Mouse (Mus musculus) spleen, embryonic (tissue): ENCODE results near the gene Sos2.
"Not testable (repeated sequence)": the region's sequence is repeated elsewhere in the genome, so short reads cannot be mapped to it uniquely, and the experiment has no call there.

Source experiments
- CTCF ChIA-PET: fragments of 350-600 bp; sonication (Branson Sonifier 250); formaldehyde crosslinking; loops from one replicate; lab custom pipeline; 2022; lab: Charles Lee

Gene Sos2

GRCm38 (mm10) chr12:69676157-69676556 lies 5.5 kb downstream of the Sos2 start:
- CTCF ChIA-PET: no interaction called here

- CTCF ChIA-PET: no interaction called here
These were observed 6.8 kb downstream of the Sos2 start for GRCm38 (mm10) chr12:69674576-69675537.

DNA sequence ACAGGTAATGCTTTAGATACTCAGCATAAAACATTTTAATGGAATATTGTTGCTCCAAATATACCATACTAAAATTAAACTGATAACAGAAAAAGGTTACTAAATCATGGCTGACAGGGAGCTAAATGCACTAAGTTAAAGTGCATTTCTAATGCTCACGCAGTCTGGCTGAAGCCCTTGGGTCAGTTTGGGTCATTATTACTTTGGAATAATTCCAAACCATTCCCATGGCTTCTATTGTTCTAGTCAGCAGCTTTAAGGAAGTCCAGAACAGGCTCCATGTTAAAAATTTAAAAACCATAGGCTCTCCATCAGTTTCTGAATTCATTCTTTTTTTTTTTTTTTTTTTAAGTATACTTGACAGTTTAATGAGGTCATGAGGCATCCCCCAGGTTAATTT lies 7.5 kb downstream of the Sos2 start:
- CTCF ChIA-PET: no interaction called here

- CTCF ChIA-PET: no interaction called here
These were observed 14.9 kb downstream of the Sos2 start for GRCm38 (mm10) chr12:69666721-69667120.

GRCm38 (mm10) chr12:69661658-69662057 lies 20.0 kb downstream of the Sos2 start:
- CTCF ChIA-PET: no interaction called here

DNA sequence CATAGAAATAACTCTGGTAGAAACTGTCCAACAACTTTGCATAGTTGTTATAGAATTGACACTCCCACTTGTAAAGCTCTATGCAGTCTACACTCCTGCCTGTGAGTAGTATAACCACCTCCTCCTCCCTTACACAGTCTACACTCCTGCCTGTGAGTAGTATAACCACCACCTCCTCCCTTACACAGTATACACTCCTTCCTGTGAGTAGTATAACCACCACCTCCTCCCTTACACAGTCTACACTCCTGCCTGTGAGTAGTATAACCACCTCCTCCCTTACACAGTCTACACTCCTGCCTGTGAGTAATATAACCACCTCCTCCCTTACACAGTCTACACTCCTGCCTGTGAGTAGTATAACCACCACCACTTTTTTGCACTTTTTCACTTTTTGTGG lies 27.7 kb downstream of the Sos2 start:
- CTCF ChIA-PET: not testable (repeated sequence)

DNA sequence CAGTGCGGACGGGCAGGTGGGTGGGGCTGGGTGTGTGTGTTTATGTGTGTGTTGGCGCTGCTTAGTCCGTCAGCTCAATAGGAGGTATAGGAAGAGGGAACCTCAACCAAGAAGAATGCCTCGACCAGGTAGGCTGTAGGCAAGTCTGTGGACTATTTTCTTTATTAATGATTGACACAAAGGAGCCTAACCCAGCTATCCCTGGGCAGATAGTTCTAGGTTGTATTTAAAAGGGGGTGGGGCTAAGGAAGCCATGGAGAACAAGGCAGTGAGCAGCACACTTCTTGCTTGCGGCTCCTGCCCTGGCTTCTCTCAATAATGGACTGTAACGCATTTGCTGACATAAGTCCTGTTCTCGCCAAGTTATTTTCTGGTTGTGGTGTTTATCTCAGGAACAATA lies 32.1 kb downstream of the Sos2 start:
- CTCF ChIA-PET: no interaction called here

DNA sequence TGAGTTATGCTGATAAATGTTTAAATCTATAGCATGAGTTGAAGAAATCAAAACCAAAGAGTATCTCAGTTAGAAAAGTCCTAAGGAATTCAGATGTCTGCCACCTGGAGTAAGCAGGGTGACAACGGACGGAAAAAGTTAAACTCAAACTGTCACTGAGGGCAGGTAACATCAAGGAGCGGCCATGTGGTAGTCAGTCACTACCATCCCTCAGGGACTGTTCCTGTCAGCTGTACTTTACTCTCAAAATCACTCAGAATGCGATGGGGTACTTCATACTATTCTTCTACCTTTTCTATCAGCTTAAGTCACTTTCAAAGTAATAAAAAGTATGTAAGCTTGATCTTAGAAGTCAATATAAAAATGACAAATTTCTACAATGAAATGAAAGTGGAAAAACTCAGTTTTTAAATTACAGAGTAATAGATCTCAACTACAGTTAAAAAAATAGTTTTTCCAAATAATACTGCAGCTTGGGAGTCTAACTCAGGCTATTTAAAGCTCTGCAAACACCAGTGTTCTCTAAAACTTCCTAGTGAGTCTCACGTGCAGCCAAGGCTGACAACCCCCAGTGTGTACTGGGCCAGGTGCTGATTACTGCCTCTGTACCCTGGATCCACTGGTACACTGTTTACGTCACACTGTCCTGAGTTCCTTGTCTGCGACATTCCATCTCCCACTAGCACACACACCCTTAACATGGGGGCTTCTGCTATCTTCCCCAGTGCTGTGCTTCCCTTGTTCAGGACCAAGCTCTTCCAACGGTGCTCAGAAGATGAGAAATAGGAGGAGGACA lies 35.6 kb downstream of the Sos2 start:
- CTCF ChIA-PET: no interaction called here

GRCm38 (mm10) chr12:69644877-69645276 lies 36.8 kb downstream of the Sos2 start:
- CTCF ChIA-PET: no interaction called here

GRCm38 (mm10) chr12:69642877-69643276 lies 38.8 kb downstream of the Sos2 start:
- CTCF ChIA-PET: no interaction called here

- CTCF ChIA-PET: interaction anchor here (0.5 to 1.3 kb wide), 3 partner anchors 162 to 309 kb away, joined by 4 to 11 read pairs (median 4); no protein-coding TSS in a partner anchor
These were observed 46.9 kb downstream of the Sos2 start for GRCm38 (mm10) chr12:69634761-69635160.

- CTCF ChIA-PET: not testable (repeated sequence)
These were observed 63.1 kb downstream of the Sos2 start for GRCm38 (mm10) chr12:69618590-69618989.

- CTCF ChIA-PET: no interaction called here
These were observed 77.3 kb downstream of the Sos2 start for GRCm38 (mm10) chr12:69604367-69604766.

- CTCF ChIA-PET: no interaction called here
These were observed 84.2 kb downstream of the Sos2 start for GRCm38 (mm10) chr12:69597446-69597845.

- CTCF ChIA-PET: no interaction called here
These were observed 88.5 kb downstream of the Sos2 start for GRCm38 (mm10) chr12:69593130-69593529.

DNA sequence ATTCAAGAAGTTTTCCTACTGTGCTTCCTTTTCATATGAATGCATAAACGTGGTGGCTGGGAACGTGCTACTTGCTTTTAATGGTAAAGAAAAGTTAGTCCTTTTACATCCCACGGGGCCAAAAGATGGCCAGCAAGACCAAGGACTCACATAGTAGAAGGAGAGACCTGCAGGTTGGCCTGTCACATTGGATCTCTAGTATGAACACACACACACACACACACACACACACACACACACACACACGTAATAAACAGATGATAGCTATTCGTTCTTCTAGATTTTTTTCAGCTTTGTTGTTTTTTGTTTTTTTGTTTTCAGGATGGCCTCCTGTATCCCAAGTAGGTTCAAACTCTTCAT lies 98.4 kb downstream of the Sos2 start:
- CTCF ChIA-PET: no interaction called here

DNA sequence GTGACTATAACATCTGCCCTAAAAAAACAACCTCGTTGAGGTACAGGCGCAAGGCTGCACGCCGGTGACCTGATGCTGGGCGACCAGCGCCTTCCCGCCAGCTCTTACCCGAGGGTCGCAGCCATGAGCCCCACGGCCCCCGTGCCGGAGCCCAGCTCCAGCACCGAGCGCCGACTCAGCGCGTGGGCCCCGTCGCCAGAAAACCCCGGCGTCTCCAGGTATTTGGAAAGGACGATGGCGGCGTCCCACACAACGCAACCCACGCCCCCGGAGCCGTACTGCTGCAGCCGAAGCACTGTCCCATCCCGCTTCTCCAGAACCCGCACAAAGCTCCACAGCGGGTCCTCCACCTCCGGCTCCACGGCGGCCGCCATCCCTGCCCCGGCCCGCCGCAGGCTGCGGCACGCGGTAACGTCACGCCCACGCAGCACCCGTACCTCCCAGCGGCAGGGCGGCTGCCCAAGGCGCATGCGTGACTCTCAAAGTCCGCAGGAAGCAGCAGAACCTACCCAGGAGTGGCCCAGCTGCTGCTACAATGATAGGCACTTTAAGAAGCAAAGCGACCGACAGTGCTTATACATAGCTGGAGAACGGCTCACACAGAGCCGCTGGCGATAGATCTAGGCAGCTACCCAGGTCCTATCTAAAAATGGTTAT lies 98.9 kb downstream of the Sos2 start, which contains the start of gene Vcpkmt:
Gene Vcpkmt (minus strand): TSS at position 416 of the 657 bp plus-strand sequence.
- CTCF ChIA-PET: interaction anchor here (0.6 to 0.7 kb wide), 2 partner anchors 213 to 227 kb away, joined by 3 to 5 read pairs; no protein-coding TSS in a partner anchor

GRCm38 (mm10) chr12:69582216-69582612 lies 99.4 kb downstream of the Sos2 start:
- CTCF ChIA-PET: interaction anchor here (0.6 to 0.7 kb wide), 2 partner anchors 212 to 226 kb away, joined by 3 to 5 read pairs; no protein-coding TSS in a partner anchor

- CTCF ChIA-PET: no interaction called here
These were observed 102.0 kb downstream of the Sos2 start for GRCm38 (mm10) chr12:69579623-69580022.

DNA sequence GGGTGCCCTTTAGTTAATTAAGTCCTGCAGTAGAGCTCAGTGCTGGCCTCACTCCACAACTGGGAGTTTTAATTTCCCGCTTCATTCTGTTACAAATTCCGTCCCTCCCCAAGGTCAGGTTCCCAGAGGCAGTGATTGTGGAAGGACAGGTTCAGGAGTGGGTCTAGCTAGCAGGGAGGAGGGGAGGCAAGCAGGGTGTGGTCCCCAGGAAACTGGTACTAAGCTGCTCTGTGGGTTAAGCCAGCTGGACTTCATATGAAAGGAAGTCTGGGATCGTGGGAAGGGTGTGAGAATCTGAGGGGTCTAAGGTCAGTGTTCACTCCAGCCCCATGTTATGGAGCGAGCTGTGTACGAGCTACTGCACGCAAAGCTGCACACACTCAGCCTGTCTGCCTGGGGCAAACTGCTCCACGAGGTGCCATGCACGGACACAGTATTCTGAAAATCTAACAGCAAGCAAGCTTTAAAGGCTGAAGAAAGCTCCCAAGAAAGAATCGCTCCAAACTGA lies 105.5 kb downstream of the Sos2 start:
- CTCF ChIA-PET: interaction anchor here (0.5 to 0.6 kb wide), 2 partner anchors 199 to 219 kb away, joined by 3 read pairs; partner anchors contain the start of gene Nemf
